Mouse (Mus musculus): ENCODE measurements around the gene Rangrf.
"Not testable (repeated sequence)": the region's sequence is repeated elsewhere in the genome, so short reads cannot be mapped to it uniquely, and the experiment has no call there.

Rangrf gene

GRCm38 (mm10) chr11:68975085-68975484, at the start of gene Rangrf:
Gene Rangrf (minus strand): TSS chr11:68975185.
- DNase-seq (ENCODE audit: low read depth, low spot score), result no peak

- no peak for DNase-seq (ENCODE audit: low read depth, low spot score)
Observed at GRCm38 (mm10) chr11:69020691-69021090, 45.7 kb upstream of the Rangrf start.

- no peak for DNase-seq (ENCODE audit: low read depth, low spot score)
Observed at GRCm38 (mm10) chr11:69016755-69017154, 41.8 kb upstream of the Rangrf start.

GRCm38 (mm10) chr11:69015644-69016441, 40.9 kb upstream of the Rangrf start, which contains the start of gene Ctc1:
Gene Ctc1 (plus strand): TSS chr11:69015911.
- peak; percentile 78 for DNase-seq (ENCODE audit: low read depth, low spot score)

- peak; percentile 81 for DNase-seq (ENCODE audit: low read depth, low spot score)
Observed at GRCm38 (mm10) chr11:69012071-69012601, 37.2 kb upstream of the Rangrf start.

- DNase-seq (ENCODE audit: low read depth, low spot score), result not testable (repeated sequence)
Observed at GRCm38 (mm10) chr11:69011445-69011844, 36.5 kb upstream of the Rangrf start.

GRCm38 (mm10) chr11:69010400-69011323, 35.7 kb upstream of the Rangrf start:
- no peak for DNase-seq (ENCODE audit: low read depth, low spot score)

- no peak for DNase-seq (ENCODE audit: low read depth, low spot score)
Observed at GRCm38 (mm10) chr11:69009508-69009907, 34.5 kb upstream of the Rangrf start.

- peak; percentile 92 for DNase-seq (ENCODE audit: low read depth, low spot score)
Observed at GRCm38 (mm10) chr11:69008182-69009121, 33.5 kb upstream of the Rangrf start, which contains the start of gene Pfas. Gene Pfas (minus strand): TSS chr11:69008460.

GRCm38 (mm10) chr11:69006575-69006974, 31.6 kb upstream of the Rangrf start:
- DNase-seq (ENCODE audit: low read depth, low spot score), result not testable (repeated sequence)

- no peak for DNase-seq (ENCODE audit: low read depth, low spot score)
Observed at GRCm38 (mm10) chr11:69005193-69005592, 30.2 kb upstream of the Rangrf start.

GRCm38 (mm10) chr11:69003592-69003991, 28.6 kb upstream of the Rangrf start:
- DNase-seq (ENCODE audit: low read depth, low spot score), result no peak

GRCm38 (mm10) chr11:69002782-69003181, 27.8 kb upstream of the Rangrf start:
- DNase-seq (ENCODE audit: low read depth, low spot score), result not testable (repeated sequence)

GRCm38 (mm10) chr11:68997080-68997479, 22.1 kb upstream of the Rangrf start:
- no peak for DNase-seq (ENCODE audit: low read depth, low spot score)

GRCm38 (mm10) chr11:68994377-68994776, 19.4 kb upstream of the Rangrf start:
- no peak for DNase-seq (ENCODE audit: low read depth, low spot score)

- no peak for DNase-seq (ENCODE audit: low read depth, low spot score)
Observed at GRCm38 (mm10) chr11:68993122-68993521, 18.1 kb upstream of the Rangrf start.

- DNase-seq (ENCODE audit: low read depth, low spot score), result no peak
Observed at GRCm38 (mm10) chr11:68988341-68988740, 13.4 kb upstream of the Rangrf start.

- DNase-seq (ENCODE audit: low read depth, low spot score), result no peak
Observed at GRCm38 (mm10) chr11:68987365-68987882, 12.4 kb upstream of the Rangrf start.

GRCm38 (mm10) chr11:68982639-68983369, 7.8 kb upstream of the Rangrf start:
- DNase-seq (ENCODE audit: low read depth, low spot score), result peak; percentile 69

GRCm38 (mm10) chr11:68980919-68981318, 5.9 kb upstream of the Rangrf start:
- DNase-seq (ENCODE audit: low read depth, low spot score), result no peak

Measured in retina, postnatal 7 days (tissue).